Mouse (Mus musculus) heart, adult 2 months (tissue): ENCODE measurements around the gene 4930455H04Rik.

Experiments used
- CTCF ChIP-seq: fragments of 200-600 bp; IDR thresholded peaks from 2 replicates; pipeline ENCODE4 v1.8.1; 2022; ENCODE audit warnings: antibody characterized with exemption, mild to moderate bottlenecking, moderate library complexity
- EP300 ChIP-seq: fragments of 200-500 bp; IDR thresholded peaks from 2 replicates; pipeline ENCODE4 v1.6.1; 2011; ENCODE audit warnings: low read depth, low read length, control low read depth; ENCODE audit not compliant: insufficient read depth
- POLR2A ChIP-seq: fragments of 200-500 bp; IDR thresholded peaks from 2 replicates; pipeline ENCODE4 v1.6.1; 2011; ENCODE audit warnings: mild to moderate bottlenecking, low read depth, low read length, control low read depth; ENCODE audit not compliant: insufficient read depth

- TF ChIP-seq POLR2A (no peak), CTCF (peak; percentile 11; the same call in 1 of the 2 replicates), EP300 (no peak)
Observed at GRCm38 (mm10) chr3:116940804-116941558, 27.1 kb upstream of the 4930455H04Rik start.
